Mouse (Mus musculus) liver, adult 2 months (tissue): Measurements from ENCODE around the gene Shc2. TPM values are rescaled to one million over a fixed set of nuclear protein-coding genes. Genes with fewer than 3 reads are reported as not detected.

Source experiments
- DNase-seq: peaks from one replicate; pipeline ENCODE4 v3.0.0-alpha.2; 2011; ENCODE audit warnings: low read depth, low spot score; ENCODE audit errors: extremely low read depth
- H3K27ac ChIP-seq: fragments of 200-500 bp; replicated peaks from 2 replicates; pipeline ENCODE4 v1.5.1; 2012; ENCODE audit warnings: low read depth, mild to moderate bottlenecking, control low read depth, inconsistent platforms, low read length; ENCODE audit not compliant: insufficient read depth
- H3K27me3 ChIP-seq: fragments of 200-500 bp; 2 replicates; pipeline ENCODE4 v1.6.1; 2012; ENCODE audit warnings: mild to moderate bottlenecking, moderate library complexity, low read length, inconsistent platforms; ENCODE audit not compliant: control insufficient read depth, insufficient read depth
- H3K36me3 ChIP-seq: fragments of 200-500 bp; 2 replicates; pipeline ENCODE4 v1.6.1; 2012; ENCODE audit warnings: low read length, inconsistent platforms; ENCODE audit not compliant: control insufficient read depth, insufficient read depth
- H3K4me1 ChIP-seq: fragments of 200-500 bp; 2 replicates; pipeline ENCODE4 v1.6.1; 2011; ENCODE audit warnings: low read length; ENCODE audit not compliant: control insufficient read depth, insufficient read depth
- H3K4me3 ChIP-seq: fragments of 200-500 bp; 2 replicates; pipeline ENCODE4 v1.5.1; 2011; ENCODE audit warnings: low read depth, mild to moderate bottlenecking, control low read depth, low read length, moderate library complexity; ENCODE audit not compliant: insufficient read depth
- H3K79me2 ChIP-seq: fragments of 200-500 bp; 2 replicates; pipeline ENCODE4 v1.6.1; 2012; ENCODE audit warnings: inconsistent platforms, mild to moderate bottlenecking, low read length, moderate library complexity; ENCODE audit not compliant: control insufficient read depth, insufficient read depth
- H3K9ac ChIP-seq: fragments of 200-500 bp; 2 replicates; pipeline ENCODE4 v1.6.1; 2012; ENCODE audit warnings: low read depth, mild to moderate bottlenecking, control low read depth, inconsistent platforms, low read length
- CTCF ChIP-seq: fragments of 200-500 bp; IDR thresholded peaks from 2 replicates; pipeline ENCODE4 v1.5.1; 2011; ENCODE audit warnings: low read depth, low read length, control low read depth
- POLR2A ChIP-seq: fragments of 200-500 bp; IDR thresholded peaks from 2 replicates; pipeline ENCODE4 v1.6.1; 2011; ENCODE audit warnings: low read length, control low read depth; ENCODE audit not compliant: insufficient read depth; ENCODE audit errors: extremely low read depth
- WGBS: fragments of 180-500 bp; shearing (Covaris S2); methylation state at CpG from one replicate; pipeline ENCODE4 v1.1.7; 2018; 5-methylcytosine and 5-hydroxymethylcytosine counted together
- polyA plus RNA-seq: library from polyadenylated mRNA; depleted of rRNA; stranded (reverse); fragments of >200 nt; gene quantifications from 2 replicates; pipeline ENCODE4 v1.2.3, GENCODE M21; 2012
- total RNA-seq: library from RNA; depleted of rRNA; stranded (reverse); fragments of >200 nt; gene quantifications from 2 replicates; pipeline ENCODE4 v1.2.3, GENCODE M21; 2014

The Shc2 gene
- total and polyA plus RNA-seq, 2 experiments = 0.07 to 0.09 TPM

DNA sequence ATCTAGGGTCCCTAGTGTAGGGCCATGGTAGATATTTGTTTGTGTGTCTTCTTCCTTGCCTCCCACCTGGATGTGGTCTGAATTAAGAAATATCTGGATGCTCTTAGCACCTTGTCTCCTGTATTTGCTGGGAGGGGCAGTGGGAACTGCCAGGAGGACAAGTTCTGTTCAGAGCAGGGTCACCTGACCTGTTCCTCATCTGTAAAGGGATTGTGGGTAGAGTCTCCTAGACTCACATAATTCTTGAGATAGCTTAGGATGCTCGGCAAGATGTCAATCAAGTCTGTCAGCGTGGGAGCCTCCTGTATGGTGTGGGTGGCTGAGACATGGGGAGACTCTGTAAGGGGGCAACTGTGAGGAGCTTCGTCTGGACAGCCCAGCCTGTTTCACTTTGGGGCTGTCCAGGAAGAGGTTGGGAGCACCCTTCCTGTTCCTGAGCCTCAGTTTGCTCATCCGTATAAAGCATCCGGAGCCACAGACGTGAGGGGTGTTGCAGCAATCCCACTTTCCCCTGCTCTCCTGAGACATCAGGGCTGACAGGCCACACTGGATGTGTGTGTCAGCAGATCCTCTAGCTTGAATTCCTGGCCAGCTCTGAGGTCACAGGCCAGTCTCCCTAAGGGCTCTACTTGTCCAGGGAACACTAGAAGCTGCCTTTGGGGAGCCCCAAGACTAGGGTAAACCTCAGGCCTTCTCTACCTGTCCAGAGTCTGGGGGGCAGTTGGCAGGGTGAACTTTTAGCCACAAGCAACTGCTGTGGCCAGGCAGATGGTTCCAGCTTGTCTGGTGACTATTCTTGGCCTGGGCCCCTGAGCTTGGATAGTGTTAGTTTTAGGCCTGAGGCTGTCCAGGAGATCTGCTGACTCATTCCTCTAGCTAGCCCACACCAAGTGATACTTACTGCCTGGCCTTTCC, 46.3 kb upstream of the Shc2 start:
- TF ChIP-seq CTCF (no peak), POLR2A (no peak)
- Histone ChIP-seq H3K4me1 (peaks cover 22% of the 10 kb centered on the region), H3K36me3 (peaks cover 18% of the 10 kb centered on the region), H3K27me3 (no peaks in the 10 kb centered on the region), H3K9ac (peak overlapping the region; percentile 95), H3K79me2 (peaks cover 23% of the 10 kb centered on the region; the same call in 1 of the 2 replicates), H3K27ac (peak overlapping the region; percentile 85), H3K4me3 (peak overlapping the region; percentile 100)
- DNase-seq = peak; percentile 88
- WGBS = 32% methylated on average over 6 of the region's 6 CpGs

DNA sequence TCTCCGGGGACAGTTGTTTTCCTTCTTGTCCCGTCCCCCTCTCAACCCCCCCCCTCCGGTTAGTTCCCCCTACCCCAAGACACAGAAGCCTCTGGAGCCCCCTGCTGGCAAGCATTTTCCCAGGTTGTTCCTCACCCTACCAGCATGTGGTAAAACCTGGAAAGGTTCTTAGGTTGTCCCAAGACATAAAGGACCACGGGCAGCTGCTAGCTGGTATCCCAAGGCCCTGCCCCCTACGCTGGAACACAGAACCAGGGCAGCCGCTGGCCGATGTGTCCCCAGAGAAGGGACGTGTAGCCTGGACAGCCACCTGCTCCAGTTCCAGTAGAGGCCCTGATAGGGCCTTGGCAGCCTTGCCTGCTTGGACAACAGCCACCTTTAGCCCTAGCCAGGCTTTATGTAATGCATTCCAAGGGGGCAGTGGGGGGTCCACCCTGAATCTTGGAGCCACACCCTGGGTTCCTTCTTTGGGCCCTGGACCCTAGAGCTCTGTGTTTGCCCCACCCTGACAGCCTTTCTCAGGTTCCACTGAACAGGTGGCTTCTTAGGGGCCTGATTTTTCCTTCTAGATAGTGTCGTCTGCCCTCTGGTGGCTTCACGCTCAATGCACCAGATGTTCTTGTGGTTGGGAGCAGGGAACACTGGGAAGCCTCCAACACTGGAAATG, 45.3 kb upstream of the Shc2 start:
- Histone ChIP-seq H3K79me2 (peaks cover 23% of the 10 kb centered on the region; the same call in 1 of the 2 replicates), H3K27ac (peak overlapping the region; percentile 85), H3K4me1 (peaks cover 22% of the 10 kb centered on the region), H3K36me3 (peaks cover 16% of the 10 kb centered on the region), H3K9ac (peak overlapping the region; percentile 95), H3K27me3 (no peaks in the 10 kb centered on the region), H3K4me3 (peak overlapping the region; percentile 100)
- DNase-seq = peak; percentile 69
- TF ChIP-seq POLR2A = no peak
- TF ChIP-seq CTCF = peak; percentile 49
- under 1% methylated on average over 10 of the region's 10 CpGs for WGBS

DNA sequence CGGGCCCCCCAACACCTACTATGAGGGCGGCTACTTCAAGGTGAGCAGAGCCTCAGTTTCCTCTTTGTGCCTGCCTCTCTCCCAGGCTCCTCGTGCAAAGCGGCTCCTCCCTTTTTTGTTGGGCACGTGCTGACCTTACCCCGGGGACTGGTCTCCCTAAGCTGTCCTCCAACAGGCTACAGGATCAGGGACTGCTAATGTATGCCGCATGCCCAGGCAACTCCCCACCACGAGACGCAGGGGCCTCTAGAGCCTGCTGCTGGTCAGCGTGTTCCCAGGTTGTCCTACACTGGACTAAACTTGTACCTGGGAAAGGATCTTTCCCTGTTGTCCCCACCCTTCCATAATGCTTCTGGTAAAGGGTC, 44.8 kb upstream of the Shc2 start:
- peak overlapping the region; percentile 95 for H3K9ac ChIP-seq
- peak; percentile 32 for DNase-seq
- H3K4me3 ChIP-seq = peak overlapping the region; percentile 100
- peak overlapping the region; percentile 85 for H3K27ac ChIP-seq
- H3K4me1 ChIP-seq = peaks cover 22% of the 10 kb centered on the region
- peaks cover 23% of the 10 kb centered on the region; the same call in 1 of the 2 replicates for H3K79me2 ChIP-seq
- TF ChIP-seq CTCF (0 out of 2 replicates have a peak, but pooled peaks have one; percentile 5), POLR2A (no peak)
- H3K27me3 ChIP-seq = no peaks in the 10 kb centered on the region
- H3K36me3 ChIP-seq = peaks cover 16% of the 10 kb centered on the region
- WGBS = 1% methylated on average over 10 of the region's 10 CpGs

DNA sequence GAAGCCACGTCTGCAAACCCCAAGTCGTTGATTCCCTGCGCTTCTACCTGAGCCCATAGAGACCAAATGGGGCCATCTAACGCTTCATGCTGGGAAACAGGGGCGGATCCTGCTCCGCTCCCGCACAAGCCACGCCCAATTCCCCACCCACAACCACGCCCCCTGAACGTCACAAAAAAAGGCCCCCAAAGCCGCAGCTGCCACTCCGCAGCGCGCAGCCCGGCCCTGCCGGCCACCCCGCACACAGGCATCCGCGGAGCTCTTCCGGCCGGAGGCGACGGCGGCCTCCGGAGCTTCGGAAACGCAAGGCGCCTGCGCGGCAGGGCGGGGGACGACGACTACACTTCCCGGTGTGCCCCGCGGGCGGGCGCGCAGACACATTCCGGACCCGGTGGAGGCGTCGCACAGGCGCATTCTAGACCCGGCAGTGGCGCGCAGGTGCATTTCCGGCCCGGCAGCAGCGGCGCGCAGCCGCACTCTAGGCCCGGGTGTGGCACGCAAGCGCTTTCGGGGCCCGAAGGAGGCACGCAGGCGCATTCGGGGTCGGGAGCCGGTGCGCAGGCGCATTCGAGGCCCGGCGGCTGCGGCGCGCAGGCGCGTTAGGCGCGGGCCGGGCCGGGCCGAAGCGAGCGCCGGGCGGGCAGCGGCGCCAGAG, 44.0 kb upstream of the Shc2 start, which contains the start of gene Cdc34:
Gene Cdc34 (plus strand): TSS at position 605 of the 655 bp plus-strand sequence.
- peak within 1 kb of the TSS; percentile 85 for H3K27ac ChIP-seq
- peak within 1 kb of the TSS; percentile 100 for H3K4me3 ChIP-seq
- peaks cover 13% of the 10 kb centered on the region for H3K36me3 ChIP-seq
- under 1% methylated on average over 83 of the region's 84 CpGs for WGBS
- peak; percentile 90 for DNase-seq
- H3K9ac ChIP-seq = peak within 1 kb of the TSS; percentile 95
- peak; percentile 90 for TF ChIP-seq POLR2A
- TF ChIP-seq CTCF = no peak
- H3K4me1 ChIP-seq = peaks cover 22% of the 10 kb centered on the region
- no peaks in the 10 kb centered on the region for H3K27me3 ChIP-seq
- H3K79me2 ChIP-seq = peaks cover 23% of the 10 kb centered on the region; the same call in 1 of the 2 replicates

DNA sequence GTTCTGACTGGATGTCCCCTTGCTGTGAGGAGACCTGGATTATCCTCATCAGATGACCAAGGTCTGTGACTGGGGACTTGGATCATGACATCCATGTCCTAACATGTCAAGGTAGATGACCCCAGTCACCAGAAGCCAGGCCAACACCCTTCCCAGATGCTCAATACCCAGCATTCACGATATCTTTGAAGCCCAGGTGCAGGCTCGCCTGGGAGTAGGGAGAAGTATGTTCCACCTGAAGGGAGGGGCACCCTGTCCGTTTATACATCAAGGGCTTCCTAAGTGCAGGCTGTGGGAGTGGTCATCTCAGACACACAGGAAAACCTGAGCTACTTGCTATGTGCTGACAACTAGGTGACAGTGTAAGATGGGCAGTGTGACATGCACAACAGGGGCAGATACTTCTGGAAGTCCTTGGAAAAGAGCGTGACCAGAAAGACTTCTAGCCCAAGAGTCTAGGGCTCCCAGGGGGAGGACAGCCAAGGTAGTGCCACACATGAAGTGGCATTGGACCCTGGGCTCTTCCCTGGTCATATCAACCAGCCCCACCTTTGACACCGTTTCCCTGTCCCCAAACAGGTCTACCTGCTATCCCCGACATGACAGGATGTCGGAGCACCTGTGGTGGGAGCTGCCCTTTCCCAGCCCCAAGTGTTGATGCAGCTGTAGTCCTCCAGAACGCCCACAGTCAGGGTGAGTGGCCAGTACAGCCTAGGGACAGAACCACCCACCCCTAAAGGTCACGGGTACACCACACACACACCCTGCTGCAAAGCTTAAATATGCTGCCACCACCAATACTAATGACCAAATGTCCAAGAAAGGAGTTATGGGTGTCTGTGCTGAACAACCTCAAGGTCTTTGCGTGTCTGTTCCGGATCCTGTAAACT, 43.1 kb upstream of the Shc2 start:
- H3K27ac ChIP-seq = peak overlapping the region; percentile 68
- WGBS = 27% methylated on average over 11 of the region's 11 CpGs
- H3K79me2 ChIP-seq = peaks cover 23% of the 10 kb centered on the region; the same call in 1 of the 2 replicates
- H3K27me3 ChIP-seq = no peaks in the 10 kb centered on the region
- peak overlapping the region; percentile 42 for H3K4me3 ChIP-seq
- H3K9ac ChIP-seq = peak overlapping the region; percentile 46
- peaks cover 7% of the 10 kb centered on the region; the same call in 1 of the 2 replicates for H3K36me3 ChIP-seq
- TF ChIP-seq POLR2A = no peak
- peaks cover 22% of the 10 kb centered on the region for H3K4me1 ChIP-seq
- no peak for DNase-seq
